Mouse (Mus musculus) retina, postnatal 1 day (tissue): ENCODE data around the gene Gm11444.

ENCODE experiments used
- DNase-seq: peaks from one replicate; pipeline ENCODE4 v3.0.0-alpha.2; 2012

Gm11444 gene

GRCm38 (mm10) chr11:85835001-85835752 is 15.0 kb downstream of the Gm11444 start:
- peak; percentile 39 for DNase-seq

- DNase-seq = no peak
Observed at GRCm38 (mm10) chr11:85834386-85834931, 15.7 kb downstream of the Gm11444 start.

- peak; percentile 41 for DNase-seq
Observed at GRCm38 (mm10) chr11:85833761-85834385, 16.3 kb downstream of the Gm11444 start.

- DNase-seq = peak; percentile 49
Observed at GRCm38 (mm10) chr11:85833081-85833521, 17.0 kb downstream of the Gm11444 start.

- peak; percentile 99 for DNase-seq
Observed at GRCm38 (mm10) chr11:85832231-85832924, 17.8 kb downstream of the Gm11444 start, which contains the start of gene Tbx2. Gene Tbx2, plus strand, starts transcription at chr11:85832551.

GRCm38 (mm10) chr11:85831656-85832230 is 18.4 kb downstream of the Gm11444 start:
- DNase-seq = peak; percentile 71

- DNase-seq = peak; percentile 81
Observed at GRCm38 (mm10) chr11:85830901-85831341, 19.2 kb downstream of the Gm11444 start.

- DNase-seq = peak; percentile 94
Observed at GRCm38 (mm10) chr11:85829520-85830440, 20.4 kb downstream of the Gm11444 start.

GRCm38 (mm10) chr11:85828691-85829519 is 21.2 kb downstream of the Gm11444 start:
- DNase-seq = peak; percentile 89

- DNase-seq = peak; percentile 71
Observed at GRCm38 (mm10) chr11:85827342-85827741, 22.8 kb downstream of the Gm11444 start.

GRCm38 (mm10) chr11:85825823-85826222 is 24.3 kb downstream of the Gm11444 start:
- no peak for DNase-seq

GRCm38 (mm10) chr11:85825031-85825430 is 25.1 kb downstream of the Gm11444 start:
- DNase-seq = peak; percentile 29

- no peak for DNase-seq
Observed at GRCm38 (mm10) chr11:85823794-85824193, 26.3 kb downstream of the Gm11444 start.

- DNase-seq = peak; percentile 87
Observed at GRCm38 (mm10) chr11:85823181-85823580, 27.0 kb downstream of the Gm11444 start.

- no peak for DNase-seq
Observed at GRCm38 (mm10) chr11:85821659-85822058, 28.5 kb downstream of the Gm11444 start.

GRCm38 (mm10) chr11:85820959-85821358 is 29.2 kb downstream of the Gm11444 start:
- no peak for DNase-seq

- DNase-seq = no peak
Observed at GRCm38 (mm10) chr11:85818401-85818800, 31.7 kb downstream of the Gm11444 start.

- DNase-seq = no peak
Observed at GRCm38 (mm10) chr11:85816471-85816870, 33.7 kb downstream of the Gm11444 start.

GRCm38 (mm10) chr11:85814678-85815077 is 35.5 kb downstream of the Gm11444 start:
- no peak for DNase-seq

GRCm38 (mm10) chr11:85812201-85812966 is 37.7 kb downstream of the Gm11444 start:
- no peak for DNase-seq
